Mouse (Mus musculus): ENCODE results near the gene Stk35.
A peak's percentile ranks its signal among the peaks of the same experiment; 100 is the strongest.

The Stk35 gene

DNA sequence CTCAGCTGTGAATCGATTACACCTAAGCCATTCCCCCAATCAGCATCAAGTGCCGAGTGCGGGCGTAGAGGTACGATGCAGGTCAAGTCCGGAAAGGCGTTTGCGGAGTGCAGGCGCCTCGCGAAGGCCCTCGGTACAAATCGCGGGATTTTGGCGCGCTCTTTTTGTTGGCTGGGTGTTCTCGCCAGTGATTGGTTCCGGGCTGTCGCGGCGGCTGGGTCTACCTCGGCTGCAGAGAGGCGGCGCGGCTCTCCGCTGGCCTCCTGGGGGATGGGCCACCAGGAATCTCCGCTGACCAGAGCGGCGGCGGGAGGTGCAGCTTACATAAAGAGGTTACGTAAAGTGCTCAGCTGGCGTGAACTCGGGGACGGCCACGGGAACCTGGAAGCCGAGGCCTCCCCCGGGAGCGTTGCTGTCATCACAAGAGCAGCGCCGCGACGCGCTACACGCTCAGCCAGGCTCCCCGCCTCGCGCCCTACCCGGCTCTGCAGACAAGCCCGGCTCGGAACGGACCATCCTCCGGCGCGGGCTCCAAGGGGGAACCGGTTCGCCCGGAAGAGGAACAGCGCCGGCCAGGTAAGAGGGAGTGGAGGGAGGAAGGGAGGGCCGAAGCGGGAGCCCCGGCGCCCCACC, at the start of gene Stk35:
Gene Stk35, plus strand, starts transcription at position 247 of the 633 bp plus-strand sequence.
- peak; percentile 78 to 82 for DNase-seq (ENCODE audit: low spot score in 2 of 2)

DNA sequence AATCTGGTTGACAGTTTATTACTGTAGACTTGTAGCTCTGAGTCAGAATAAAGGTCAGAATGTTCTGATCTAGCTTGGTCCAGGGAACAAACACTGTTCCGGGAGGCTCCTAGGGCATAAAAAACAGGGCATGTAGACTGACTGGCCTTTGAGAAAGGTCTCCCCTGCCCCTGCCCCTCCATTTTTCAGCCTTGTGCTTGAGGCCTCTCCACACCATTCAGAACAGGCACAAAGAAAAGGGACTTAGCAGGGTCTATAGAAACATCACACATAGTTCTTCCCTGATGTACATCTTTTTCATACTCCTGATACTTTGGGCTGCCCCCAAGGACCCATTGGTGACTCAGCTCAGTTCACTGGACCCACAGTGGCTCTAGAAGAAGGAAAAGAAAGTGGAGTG, 18.3 kb upstream of the Stk35 start:
- no peak for DNase-seq (ENCODE audit: low spot score in 2 of 2)

- DNase-seq (ENCODE audit: low spot score in 2 of 2) = no peak
Measured at GRCm38 (mm10) chr2:129796501-129796900, 3.8 kb upstream of the Stk35 start.

DNA sequence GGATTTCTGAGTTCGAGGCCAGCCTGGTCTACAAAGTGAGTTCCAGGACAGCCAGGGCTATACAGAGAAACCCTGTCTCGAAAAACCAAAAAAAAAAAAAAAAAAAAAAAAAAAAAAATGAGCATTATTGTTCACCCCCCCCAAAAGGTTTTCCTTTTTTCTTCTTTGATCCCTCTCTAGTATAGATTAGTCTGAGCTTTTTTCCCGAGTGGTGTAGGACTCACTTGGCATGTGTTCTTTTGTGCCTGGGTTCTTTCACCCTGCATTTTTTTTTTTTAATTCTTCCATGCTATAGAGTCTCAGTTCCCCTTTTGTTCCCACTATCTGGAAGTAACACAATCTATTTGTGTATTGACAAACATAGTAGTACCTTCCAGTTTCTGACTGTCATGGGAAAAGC, 2.6 kb upstream of the Stk35 start:
- DNase-seq (ENCODE audit: low spot score in 2 of 2) = no peak

- no peak for DNase-seq (ENCODE audit: low spot score in 2 of 2)
Measured at GRCm38 (mm10) chr2:129798410-129798809, 1.9 kb upstream of the Stk35 start.

DNA sequence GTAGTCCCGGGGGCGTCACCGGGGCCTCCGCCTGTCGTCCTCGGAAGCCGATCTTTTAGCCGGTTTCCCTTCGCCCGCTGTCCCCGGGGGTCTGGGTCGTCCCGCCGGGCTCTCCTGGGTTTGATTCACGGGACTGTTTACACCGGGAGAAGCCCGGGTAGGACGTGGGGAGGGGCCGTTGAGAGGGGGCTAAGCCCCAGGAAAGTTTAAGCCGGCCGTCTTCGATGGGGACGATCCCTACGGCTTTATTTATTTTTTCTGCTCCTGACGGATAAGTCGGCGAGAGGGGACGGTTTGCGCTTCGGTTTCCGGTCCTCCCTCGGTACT, 550 bp downstream of the Stk35 start:
- no peak for DNase-seq (ENCODE audit: low spot score in 2 of 2)

- DNase-seq (ENCODE audit: low spot score in 2 of 2) = peak; percentile 85 to 98
Measured at GRCm38 (mm10) chr2:129801231-129802029, 1.1 kb downstream of the Stk35 start.

DNA sequence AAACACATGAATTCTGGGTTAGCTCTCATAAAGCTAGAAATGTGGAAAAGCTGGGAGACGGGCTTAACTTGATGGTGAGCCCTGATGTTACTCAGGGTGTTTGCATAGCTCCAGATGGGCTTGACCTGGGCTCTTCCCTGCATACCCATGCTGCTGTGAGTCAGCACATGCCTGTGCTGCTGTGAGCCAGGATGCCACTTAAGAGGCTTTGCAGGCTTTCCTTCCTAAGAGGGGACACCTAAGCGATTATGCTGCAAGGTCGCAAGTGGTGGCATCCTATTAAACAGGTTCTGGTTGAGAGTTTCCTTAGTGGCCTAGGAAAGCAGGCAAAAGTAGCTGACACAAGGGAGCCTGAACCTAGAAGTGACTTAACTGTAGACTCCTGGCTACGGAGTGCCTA, 5.2 kb downstream of the Stk35 start:
- no peak for DNase-seq (ENCODE audit: low spot score in 2 of 2)

DNA sequence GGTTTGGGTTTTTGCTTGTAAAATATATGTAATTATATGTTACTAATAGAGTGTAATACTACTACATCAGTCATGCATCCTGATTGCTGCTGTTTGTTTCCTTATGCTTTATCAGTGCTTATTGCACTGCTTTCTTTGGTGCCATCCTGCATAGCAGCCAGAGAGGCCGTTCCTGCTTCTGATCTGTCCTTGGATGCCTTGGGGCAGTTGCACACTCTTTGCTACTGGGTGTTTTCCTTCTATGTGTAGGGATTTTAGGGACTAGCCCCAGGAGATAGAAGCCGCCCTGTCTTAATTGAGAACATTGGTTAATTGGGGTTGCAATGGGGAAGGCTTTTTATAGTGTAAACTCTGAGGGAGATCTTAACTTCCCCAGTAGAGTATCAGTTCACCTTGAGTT, 6.2 kb downstream of the Stk35 start:
- DNase-seq (ENCODE audit: low spot score in 2 of 2) = no peak

DNA sequence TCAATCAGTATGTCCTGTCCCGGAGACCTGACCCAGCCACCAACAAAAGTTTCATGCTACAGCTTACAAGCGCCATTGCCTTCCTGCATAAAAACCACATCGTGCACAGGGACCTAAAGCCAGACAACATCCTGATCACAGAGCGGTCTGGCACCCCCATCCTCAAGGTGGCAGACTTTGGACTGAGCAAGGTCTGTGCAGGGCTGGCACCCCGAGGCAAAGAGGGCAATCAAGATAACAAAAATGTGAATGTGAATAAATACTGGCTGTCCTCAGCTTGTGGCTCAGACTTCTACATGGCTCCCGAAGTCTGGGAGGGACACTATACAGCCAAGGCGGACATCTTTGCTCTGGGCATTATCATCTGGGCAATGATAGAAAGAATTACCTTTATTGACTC, 10.2 kb downstream of the Stk35 start:
- no peak for DNase-seq (ENCODE audit: low spot score in 2 of 2)

DNA sequence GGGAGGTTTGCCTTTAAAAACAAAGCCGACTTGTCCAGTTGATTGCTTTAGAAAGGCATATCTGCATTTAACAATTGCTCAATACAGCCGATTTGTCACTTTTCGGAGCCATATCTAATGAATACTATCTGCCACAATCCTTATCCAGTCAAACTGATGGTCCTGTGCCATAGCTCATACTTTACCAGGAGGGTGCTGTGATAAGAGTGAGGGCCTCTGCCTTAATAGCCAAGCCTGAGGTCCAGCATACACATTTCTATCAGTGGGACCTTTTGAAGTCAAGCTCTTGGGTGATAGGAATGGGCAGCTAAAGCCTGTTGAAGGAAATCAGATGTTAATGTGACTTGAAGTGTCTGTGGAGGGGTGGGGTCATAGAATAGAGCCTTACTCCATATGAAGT, 13.7 kb downstream of the Stk35 start:
- DNase-seq (ENCODE audit: low spot score in 2 of 2) = no peak

DNA sequence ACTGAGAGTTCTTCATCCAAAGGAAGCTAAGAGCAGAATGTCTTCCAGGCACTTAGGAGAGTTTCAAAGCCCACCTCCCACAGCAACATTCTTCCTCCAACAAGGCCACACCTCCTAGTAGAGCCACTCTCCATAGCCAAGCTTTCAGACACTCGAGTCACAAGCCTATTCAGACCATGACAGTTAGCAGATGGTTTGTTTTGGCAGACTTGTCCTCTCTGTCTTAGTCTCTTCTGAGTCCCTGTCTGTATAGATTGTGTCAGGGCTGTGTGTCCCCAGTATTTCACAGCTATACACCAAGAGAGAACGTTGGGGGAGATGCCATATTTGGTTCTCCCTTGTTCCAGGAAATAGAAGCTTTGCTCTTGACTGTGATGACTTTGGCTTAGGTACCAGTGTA, 14.8 kb downstream of the Stk35 start:
- no peak for DNase-seq (ENCODE audit: low spot score in 2 of 2)

DNA sequence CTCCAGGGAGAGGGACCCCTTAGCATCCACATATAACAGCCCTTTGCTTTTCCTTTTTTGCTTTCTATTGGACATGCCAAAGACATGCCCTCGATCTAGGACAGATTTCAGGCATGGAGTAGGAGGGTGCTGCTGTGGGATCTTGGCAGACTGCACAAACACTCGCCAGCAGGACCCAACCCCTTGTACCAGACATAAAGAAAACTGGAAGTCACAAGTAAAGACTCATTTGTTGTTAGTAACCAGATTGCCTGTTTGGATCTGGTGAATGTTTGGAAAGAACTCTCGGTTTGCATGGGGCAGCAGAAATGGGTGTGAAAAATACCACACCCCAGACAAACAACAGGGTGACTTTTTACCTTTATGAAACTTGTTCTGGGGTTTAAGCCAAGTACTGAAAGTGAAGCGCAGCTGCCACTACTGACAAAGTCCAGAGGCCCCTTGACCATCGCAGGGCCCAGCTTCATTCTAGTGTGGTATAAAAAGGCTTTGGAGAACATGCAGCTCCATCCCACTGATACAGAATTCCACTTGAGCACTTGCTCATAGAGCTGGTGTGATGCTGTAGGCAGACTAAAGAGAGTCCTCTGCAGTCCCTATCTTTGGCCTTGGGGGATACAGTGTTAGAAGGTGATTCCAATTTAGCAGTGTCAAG, 17.4 kb downstream of the Stk35 start:
- no peak for DNase-seq (ENCODE audit: low spot score in 2 of 2)

DNA sequence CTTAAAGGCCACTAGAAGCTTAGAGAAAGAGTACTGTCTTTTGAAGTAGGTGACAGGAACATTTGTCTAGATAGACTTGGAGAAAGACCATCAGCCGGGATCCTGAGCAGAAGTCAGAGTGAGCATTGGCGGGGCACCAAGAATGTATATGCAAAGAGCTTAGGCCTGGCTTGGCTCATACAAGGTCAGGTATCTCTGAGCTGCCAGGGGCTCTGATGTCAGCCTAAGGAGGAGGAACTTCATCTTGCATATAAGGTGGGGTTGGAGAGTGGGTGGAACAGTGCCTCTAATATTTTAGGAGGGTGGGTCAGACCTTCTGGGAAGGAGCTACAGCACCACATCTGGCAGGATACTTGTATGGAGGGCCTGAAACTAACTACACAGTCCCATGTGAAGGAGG, 18.6 kb downstream of the Stk35 start:
- no peak for DNase-seq (ENCODE audit: low spot score in 2 of 2)

GRCm38 (mm10) chr2:129819531-129819930, 19.2 kb downstream of the Stk35 start:
- no peak for DNase-seq (ENCODE audit: low spot score in 2 of 2)

DNA sequence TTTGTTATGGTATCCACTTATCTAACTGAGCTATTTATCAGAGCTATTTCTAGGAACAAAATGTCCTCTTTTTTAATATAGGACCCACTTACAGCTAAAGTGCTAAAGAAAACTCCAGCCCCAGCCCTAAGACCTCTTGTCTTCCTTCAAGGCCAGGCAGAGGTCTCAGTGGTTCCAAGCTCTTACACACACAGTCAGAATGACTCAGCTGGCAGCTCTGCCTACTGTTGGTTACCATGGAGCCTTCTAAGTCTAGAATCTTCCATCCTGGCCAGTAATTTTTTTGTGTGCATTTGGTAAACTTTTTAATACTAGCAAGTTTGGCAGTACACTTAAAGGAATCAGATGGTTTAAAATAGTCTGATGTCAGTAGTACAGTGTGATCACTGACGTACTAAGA, 19.6 kb downstream of the Stk35 start:
- DNase-seq (ENCODE audit: low spot score in 2 of 2) = no peak

GRCm38 (mm10) chr2:129821021-129821420, 20.7 kb downstream of the Stk35 start:
- DNase-seq (ENCODE audit: low spot score in 2 of 2) = no peak

GRCm38 (mm10) chr2:129821568-129821967, 21.3 kb downstream of the Stk35 start:
- no peak for DNase-seq (ENCODE audit: low spot score in 2 of 2)

- no peak for DNase-seq (ENCODE audit: low spot score in 2 of 2)
Measured at GRCm38 (mm10) chr2:129823310-129823709, 23.0 kb downstream of the Stk35 start.

- DNase-seq (ENCODE audit: low spot score in 2 of 2) = no peak
Measured at GRCm38 (mm10) chr2:129824254-129824653, 23.9 kb downstream of the Stk35 start.

GRCm38 (mm10) chr2:129826141-129826540, 25.8 kb downstream of the Stk35 start:
- no peak for DNase-seq (ENCODE audit: low spot score in 2 of 2)

GRCm38 (mm10) chr2:129832993-129833392, 32.7 kb downstream of the Stk35 start:
- no peak for DNase-seq (ENCODE audit: low spot score in 2 of 2)

DNA sequence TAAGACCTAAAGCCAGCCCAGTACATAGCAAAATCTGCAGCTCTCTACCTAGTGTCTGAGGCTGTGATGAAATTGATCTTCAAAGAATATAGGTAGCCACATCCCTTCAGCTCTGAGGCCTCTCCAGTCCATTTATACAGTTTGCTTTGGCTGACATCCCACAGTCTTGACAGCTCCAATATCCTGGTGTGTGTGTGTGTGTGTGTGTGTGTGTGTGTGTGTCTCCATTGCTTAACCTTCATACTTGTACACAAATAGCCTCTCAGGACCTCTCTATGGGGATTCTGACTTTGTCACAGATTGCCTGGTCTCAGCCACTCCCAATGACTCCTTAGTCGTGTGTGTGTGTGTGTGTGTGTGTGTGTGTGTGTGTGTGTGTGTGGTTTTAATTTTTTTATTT, 33.9 kb downstream of the Stk35 start:
- no peak for DNase-seq (ENCODE audit: low spot score in 2 of 2)
